Mouse (Mus musculus): ENCODE measurements around the gene Runx3. TPM values are rescaled to one million over a fixed set of nuclear protein-coding genes. Genes with fewer than 3 reads are reported as not detected.

The Runx3 gene
- polyA plus RNA-seq, 1 experiment from 2014 or later: not detected

DNA sequence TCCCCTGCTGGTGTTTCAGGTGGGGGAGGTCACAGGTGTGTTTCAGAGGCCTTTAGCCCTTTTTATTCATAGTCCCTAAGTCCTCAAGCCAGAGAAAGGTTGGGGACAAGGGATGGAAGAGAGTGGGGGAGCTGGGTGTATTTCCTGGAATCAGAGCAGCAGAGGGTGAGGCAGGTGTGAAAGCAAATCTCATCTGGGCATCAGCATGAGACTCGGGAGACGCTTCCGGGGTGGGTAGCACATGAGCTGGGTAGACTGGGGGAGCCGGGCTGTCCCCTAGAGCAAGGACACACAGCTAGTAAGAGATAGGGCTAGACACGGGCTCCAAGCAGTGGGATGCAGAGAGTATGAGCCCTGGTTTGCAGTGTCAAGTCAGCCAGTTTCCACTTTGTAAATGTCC is 16.7 kb upstream of the Runx3 start:
- 48% methylated on average over 5 of the region's 5 CpGs for WGBS
- H3K27me3 ChIP-seq (ENCODE audit: control insufficient read depth, insufficient read depth, low read length): no peaks in the 10 kb centered on the region
- no peaks in the 10 kb centered on the region for H3K9me3 ChIP-seq (ENCODE audit: control insufficient read depth, low read length)
- H3K27ac ChIP-seq (ENCODE audit: low read depth, low read length): no peak overlapping the region
- H3K9ac ChIP-seq (ENCODE audit: low read depth, low read length): no peak overlapping the region
- no peaks in the 10 kb centered on the region for H3K4me1 ChIP-seq (ENCODE audit: control insufficient read depth, insufficient read depth, low read length)
- no peak overlapping the region for H3K4me3 ChIP-seq (ENCODE audit: low read length)
- ATAC-seq (ENCODE audit: low FRiP score, low TSS enrichment): no peak
- no peak overlapping the region for H3K4me2 ChIP-seq (replicated peaks; ENCODE audit: low read depth, low read length)
- H3K36me3 ChIP-seq (ENCODE audit: control insufficient read depth, insufficient read depth, low read length): no peaks in the 10 kb centered on the region

DNA sequence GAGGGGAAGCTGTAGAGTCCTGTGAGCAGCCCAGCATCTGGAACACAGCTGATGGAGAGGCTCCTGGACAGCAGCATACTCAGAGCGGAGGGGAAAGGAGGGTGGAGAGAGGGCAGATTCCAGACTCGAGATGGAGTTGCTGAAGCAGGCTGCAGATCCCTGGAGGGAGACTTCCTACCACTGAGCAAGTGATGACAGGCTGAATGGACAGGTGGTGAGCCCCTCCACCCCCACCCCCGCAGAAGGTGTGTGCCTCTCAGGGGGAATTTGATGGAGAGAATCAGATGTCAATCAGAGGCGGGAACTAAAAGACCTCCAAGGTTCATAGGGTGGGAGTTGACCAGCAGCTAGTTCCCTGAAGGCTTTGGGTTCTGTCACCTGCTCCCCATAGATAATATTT is 13.5 kb upstream of the Runx3 start:
- no peak overlapping the region for H3K27ac ChIP-seq (ENCODE audit: low read depth, low read length)
- no peaks in the 10 kb centered on the region for H3K27me3 ChIP-seq (ENCODE audit: control insufficient read depth, insufficient read depth, low read length)
- no peaks in the 10 kb centered on the region for H3K4me1 ChIP-seq (ENCODE audit: control insufficient read depth, insufficient read depth, low read length)
- H3K36me3 ChIP-seq (ENCODE audit: control insufficient read depth, insufficient read depth, low read length): no peaks in the 10 kb centered on the region
- ATAC-seq (ENCODE audit: low FRiP score, low TSS enrichment): no peak
- 0 out of 2 replicates have a peak, but pooled peaks cover under 1% of the 10 kb centered on the region for H3K9me3 ChIP-seq (ENCODE audit: control insufficient read depth, low read length)
- no peak overlapping the region for H3K4me3 ChIP-seq (ENCODE audit: low read length)
- WGBS: 54% methylated on average over 4 of the region's 4 CpGs
- no peak overlapping the region for H3K9ac ChIP-seq (ENCODE audit: low read depth, low read length)
- no peak overlapping the region for H3K4me2 ChIP-seq (replicated peaks; ENCODE audit: low read depth, low read length)

DNA sequence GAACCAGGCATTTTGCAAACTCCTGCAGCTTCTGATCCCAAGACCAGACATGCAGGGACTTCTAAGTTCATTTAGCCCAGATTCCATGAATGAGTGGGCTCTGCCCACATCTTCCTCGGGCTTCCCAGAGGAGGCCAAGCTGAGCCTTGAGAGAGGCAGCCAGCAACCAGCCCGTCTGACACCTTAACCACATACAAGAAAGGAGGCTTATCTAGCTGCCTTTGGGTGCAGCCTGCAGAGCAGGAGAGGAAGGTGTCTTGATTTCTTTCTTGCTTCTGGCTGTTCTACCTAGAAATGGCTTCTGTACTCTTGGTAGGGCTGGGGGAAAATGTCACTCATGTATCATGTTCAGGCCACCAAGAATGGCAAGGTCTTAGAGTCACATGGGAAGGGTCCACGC is 11.8 kb upstream of the Runx3 start:
- Histone ChIP-seq H3K9me3 (ENCODE audit: control insufficient read depth, low read length) (0 out of 2 replicates have a peak, but pooled peaks cover 4% of the 10 kb centered on the region), H3K27me3 (ENCODE audit: control insufficient read depth, insufficient read depth, low read length) (no peaks in the 10 kb centered on the region), H3K27ac (ENCODE audit: low read depth, low read length) (no peak overlapping the region), H3K36me3 (ENCODE audit: control insufficient read depth, insufficient read depth, low read length) (no peaks in the 10 kb centered on the region), H3K4me1 (ENCODE audit: control insufficient read depth, insufficient read depth, low read length) (no peaks in the 10 kb centered on the region), H3K9ac (ENCODE audit: low read depth, low read length) (no peak overlapping the region), H3K4me3 (ENCODE audit: low read length) (no peak overlapping the region), H3K4me2 (replicated peaks; ENCODE audit: low read depth, low read length) (no peak overlapping the region)
- WGBS: 62% methylated on average over 3 of the region's 3 CpGs
- no peak for ATAC-seq (ENCODE audit: low FRiP score, low TSS enrichment)

DNA sequence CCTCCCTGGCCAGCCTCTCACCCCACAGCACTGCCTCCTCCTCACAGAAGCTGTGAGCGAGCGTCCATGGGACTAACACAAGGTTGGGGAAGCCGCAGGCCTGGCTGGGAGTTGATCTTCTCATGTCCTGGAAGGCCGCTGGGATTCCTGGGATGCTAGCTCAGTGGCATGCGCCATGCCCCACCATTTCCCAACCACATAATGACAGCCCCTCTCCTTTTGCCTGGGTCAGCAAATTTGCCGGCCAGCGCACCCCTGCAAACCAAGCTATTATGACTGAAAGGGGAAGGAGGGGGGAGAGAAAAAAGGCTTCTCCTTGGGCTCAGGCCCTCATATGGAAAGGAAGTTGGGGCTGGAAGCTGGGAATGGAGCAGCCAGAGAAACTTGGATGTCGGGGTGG is 6.8 kb upstream of the Runx3 start:
- no peak for ATAC-seq (ENCODE audit: low FRiP score, low TSS enrichment)
- no peaks in the 10 kb centered on the region for H3K36me3 ChIP-seq (ENCODE audit: control insufficient read depth, insufficient read depth, low read length)
- no peak overlapping the region for H3K9ac ChIP-seq (ENCODE audit: low read depth, low read length)
- no peak overlapping the region for H3K4me3 ChIP-seq (ENCODE audit: low read length)
- 85% methylated on average over 8 of the region's 8 CpGs for WGBS
- 0 out of 2 replicates have a peak, but pooled peaks cover 4% of the 10 kb centered on the region for H3K9me3 ChIP-seq (ENCODE audit: control insufficient read depth, low read length)
- no peak overlapping the region for H3K27ac ChIP-seq (ENCODE audit: low read depth, low read length)
- H3K4me1 ChIP-seq (ENCODE audit: control insufficient read depth, insufficient read depth, low read length): no peaks in the 10 kb centered on the region
- H3K4me2 ChIP-seq (replicated peaks; ENCODE audit: low read depth, low read length): no peak overlapping the region
- no peaks in the 10 kb centered on the region for H3K27me3 ChIP-seq (ENCODE audit: control insufficient read depth, insufficient read depth, low read length)

- Histone ChIP-seq H3K27me3 (ENCODE audit: control insufficient read depth, insufficient read depth, low read length) (no peaks in the 10 kb centered on the region), H3K4me2 (replicated peaks; ENCODE audit: low read depth, low read length) (no peak overlapping the region), H3K9ac (ENCODE audit: low read depth, low read length) (no peak overlapping the region), H3K36me3 (ENCODE audit: control insufficient read depth, insufficient read depth, low read length) (no peaks in the 10 kb centered on the region), H3K27ac (ENCODE audit: low read depth, low read length) (no peak overlapping the region), H3K4me3 (ENCODE audit: low read length) (no peak overlapping the region), H3K9me3 (ENCODE audit: control insufficient read depth, low read length) (0 out of 2 replicates have a peak, but pooled peaks cover 4% of the 10 kb centered on the region), H3K4me1 (ENCODE audit: control insufficient read depth, insufficient read depth, low read length) (no peaks in the 10 kb centered on the region)
- 60% methylated on average over 10 of the region's 10 CpGs for WGBS
- ATAC-seq (ENCODE audit: low FRiP score, low TSS enrichment): no peak
These were observed 6.2 kb upstream of the Runx3 start for GRCm38 (mm10) chr4:135114301-135114700.

GRCm38 (mm10) chr4:135115426-135116170 is 4.9 kb upstream of the Runx3 start:
- no peak overlapping the region for H3K27ac ChIP-seq (ENCODE audit: low read depth, low read length)
- no peaks in the 10 kb centered on the region for H3K4me1 ChIP-seq (ENCODE audit: control insufficient read depth, insufficient read depth, low read length)
- no peak overlapping the region for H3K4me2 ChIP-seq (replicated peaks; ENCODE audit: low read depth, low read length)
- 0 out of 2 replicates have a peak, but pooled peaks cover 4% of the 10 kb centered on the region for H3K9me3 ChIP-seq (ENCODE audit: control insufficient read depth, low read length)
- WGBS: 52% methylated on average over 14 of the region's 14 CpGs
- no peak for ATAC-seq (ENCODE audit: low FRiP score, low TSS enrichment)
- H3K9ac ChIP-seq (ENCODE audit: low read depth, low read length): no peak overlapping the region
- H3K27me3 ChIP-seq (ENCODE audit: control insufficient read depth, insufficient read depth, low read length): no peaks in the 10 kb centered on the region
- H3K4me3 ChIP-seq (ENCODE audit: low read length): no peak overlapping the region
- no peaks in the 10 kb centered on the region for H3K36me3 ChIP-seq (ENCODE audit: control insufficient read depth, insufficient read depth, low read length)

GRCm38 (mm10) chr4:135116391-135116790 is 4.1 kb upstream of the Runx3 start:
- H3K27me3 ChIP-seq (ENCODE audit: control insufficient read depth, insufficient read depth, low read length): no peaks in the 10 kb centered on the region
- H3K27ac ChIP-seq (ENCODE audit: low read depth, low read length): no peak overlapping the region
- no peak overlapping the region for H3K9ac ChIP-seq (ENCODE audit: low read depth, low read length)
- H3K4me3 ChIP-seq (ENCODE audit: low read length): no peak overlapping the region
- no peaks in the 10 kb centered on the region for H3K36me3 ChIP-seq (ENCODE audit: control insufficient read depth, insufficient read depth, low read length)
- H3K9me3 ChIP-seq (ENCODE audit: control insufficient read depth, low read length): 0 out of 2 replicates have a peak, but pooled peaks cover 4% of the 10 kb centered on the region
- no peaks in the 10 kb centered on the region for H3K4me1 ChIP-seq (ENCODE audit: control insufficient read depth, insufficient read depth, low read length)
- no peak for ATAC-seq (ENCODE audit: low FRiP score, low TSS enrichment)
- H3K4me2 ChIP-seq (replicated peaks; ENCODE audit: low read depth, low read length): no peak overlapping the region
- 56% methylated on average over 5 of the region's 5 CpGs for WGBS

- Histone ChIP-seq H3K4me3 (ENCODE audit: low read length) (no peak overlapping the region), H3K9me3 (ENCODE audit: control insufficient read depth, low read length) (no peaks in the 10 kb centered on the region), H3K27me3 (ENCODE audit: control insufficient read depth, insufficient read depth, low read length) (no peaks in the 10 kb centered on the region), H3K4me1 (ENCODE audit: control insufficient read depth, insufficient read depth, low read length) (no peaks in the 10 kb centered on the region), H3K4me2 (replicated peaks; ENCODE audit: low read depth, low read length) (no peak overlapping the region), H3K9ac (ENCODE audit: low read depth, low read length) (no peak overlapping the region), H3K27ac (ENCODE audit: low read depth, low read length) (no peak overlapping the region), H3K36me3 (ENCODE audit: control insufficient read depth, insufficient read depth, low read length) (no peaks in the 10 kb centered on the region)
- WGBS: 97% methylated on average over 9 of the region's 9 CpGs
- no peak for ATAC-seq (ENCODE audit: low FRiP score, low TSS enrichment)
These were observed 2.6 kb upstream of the Runx3 start for GRCm38 (mm10) chr4:135117846-135118245.

- no peak overlapping the region for H3K27ac ChIP-seq (ENCODE audit: low read depth, low read length)
- H3K9me3 ChIP-seq (ENCODE audit: control insufficient read depth, low read length): no peaks in the 10 kb centered on the region
- H3K4me1 ChIP-seq (ENCODE audit: control insufficient read depth, insufficient read depth, low read length): no peaks in the 10 kb centered on the region
- H3K4me3 ChIP-seq (ENCODE audit: low read length): no peak overlapping the region
- H3K36me3 ChIP-seq (ENCODE audit: control insufficient read depth, insufficient read depth, low read length): no peaks in the 10 kb centered on the region
- H3K9ac ChIP-seq (ENCODE audit: low read depth, low read length): no peak overlapping the region
- no peaks in the 10 kb centered on the region for H3K27me3 ChIP-seq (ENCODE audit: control insufficient read depth, insufficient read depth, low read length)
- WGBS: 91% methylated on average over 12 of the region's 12 CpGs
- H3K4me2 ChIP-seq (replicated peaks; ENCODE audit: low read depth, low read length): no peak overlapping the region
- ATAC-seq (ENCODE audit: low FRiP score, low TSS enrichment): no peak
These were observed 1.5 kb upstream of the Runx3 start for GRCm38 (mm10) chr4:135118855-135119474.
